Mouse (Mus musculus): ENCODE measurements around the gene Esrp2. TPM values are rescaled to one million over a fixed set of nuclear protein-coding genes. Genes with fewer than 3 reads are reported as not detected.

Gene Esrp2
- polyA plus RNA-seq, 1 experiment = 10.8 TPM

DNA sequence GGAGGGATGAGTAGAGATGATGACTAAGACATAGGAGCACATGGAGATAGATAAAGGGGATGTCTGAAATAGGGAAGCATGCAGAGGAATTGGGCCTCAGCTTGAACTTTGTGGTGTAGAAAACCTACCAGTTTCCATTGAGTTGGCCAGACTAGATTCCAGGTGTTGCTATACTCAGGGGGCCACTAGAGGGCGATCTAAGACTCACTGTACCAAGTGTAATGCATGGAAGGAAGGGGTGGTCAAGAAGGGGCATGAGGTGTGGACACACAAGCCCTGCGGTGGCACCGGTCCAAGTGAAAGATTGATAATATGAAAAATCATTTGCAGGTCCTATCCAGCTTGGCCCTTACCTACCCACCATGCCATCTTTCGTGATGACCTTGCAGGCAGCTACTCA, 28.7 kb upstream of the Esrp2 start:
- Histone ChIP-seq H3K9ac (ENCODE audit: low read depth, poor library complexity, severe bottlenecking) (no peak overlapping the region), H3K4me3 (ENCODE audit: low read depth, low read length) (no peak overlapping the region), H3K27me3 (ENCODE audit: control insufficient read depth, insufficient read depth, low read length, poor library complexity, severe bottlenecking) (0 out of 2 replicates have a peak, but pooled peaks cover 2% of the 10 kb centered on the region), H3K36me3 (ENCODE audit: control insufficient read depth, insufficient read depth, low read length, poor library complexity, severe bottlenecking) (peaks cover 14% of the 10 kb centered on the region; the same call in 1 of the 2 replicates), H3K27ac (ENCODE audit: insufficient read depth, low read length) (no peak overlapping the region), H3K9me3 (replicated peaks; ENCODE audit: control insufficient read depth, insufficient read depth, low read length, poor library complexity, severe bottlenecking) (no peaks in the 10 kb centered on the region), H3K4me1 (ENCODE audit: control insufficient read depth, insufficient read depth, low read length) (peaks cover 2% of the 10 kb centered on the region)
- TF ChIP-seq POLR2A (IDR thresholded peaks at IDR 0.05; ENCODE audit: insufficient read depth, low read length) = no peak
- TF ChIP-seq CTCF (IDR thresholded peaks at IDR 0.05; ENCODE audit: low read depth, low read length) = peak; percentile 77

DNA sequence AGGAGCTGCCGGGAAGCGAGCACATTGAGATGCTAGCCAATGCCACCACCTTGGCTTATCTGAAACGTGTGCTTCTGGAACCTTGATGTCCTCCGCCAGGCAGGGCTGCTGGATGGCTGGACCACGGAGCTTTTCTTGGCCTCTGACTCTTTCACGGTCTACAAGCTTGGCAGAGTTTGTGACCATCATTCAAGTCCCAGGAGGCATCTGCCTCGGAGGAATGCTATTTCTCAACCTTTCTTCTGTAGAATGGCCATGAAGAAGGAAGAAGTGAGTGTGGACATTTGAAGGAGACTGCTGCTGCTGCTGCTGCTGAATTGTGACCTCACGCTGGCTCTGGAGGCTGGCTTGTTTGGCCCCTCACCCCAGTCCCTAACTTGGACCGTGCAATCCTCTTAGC, 26.5 kb upstream of the Esrp2 start:
- H3K27ac ChIP-seq (ENCODE audit: insufficient read depth, low read length) = no peak overlapping the region
- H3K4me1 ChIP-seq (ENCODE audit: control insufficient read depth, insufficient read depth, low read length) = no peaks in the 10 kb centered on the region
- H3K4me3 ChIP-seq (ENCODE audit: low read depth, low read length) = no peak overlapping the region
- H3K36me3 ChIP-seq (ENCODE audit: control insufficient read depth, insufficient read depth, low read length, poor library complexity, severe bottlenecking) = peaks cover 14% of the 10 kb centered on the region; the same call in 1 of the 2 replicates
- H3K9ac ChIP-seq (ENCODE audit: low read depth, poor library complexity, severe bottlenecking) = no peak overlapping the region
- TF ChIP-seq POLR2A (IDR thresholded peaks at IDR 0.05; ENCODE audit: insufficient read depth, low read length) (no peak), EP300 (IDR thresholded peaks at IDR 0.05; ENCODE audit: insufficient read depth, low read depth, low read length) (no peak), CTCF (IDR thresholded peaks at IDR 0.05; ENCODE audit: low read depth, low read length) (no peak)
- no peaks in the 10 kb centered on the region for H3K9me3 ChIP-seq (replicated peaks; ENCODE audit: control insufficient read depth, insufficient read depth, low read length, poor library complexity, severe bottlenecking)
- no peaks in the 10 kb centered on the region for H3K27me3 ChIP-seq (ENCODE audit: control insufficient read depth, insufficient read depth, low read length, poor library complexity, severe bottlenecking)

DNA sequence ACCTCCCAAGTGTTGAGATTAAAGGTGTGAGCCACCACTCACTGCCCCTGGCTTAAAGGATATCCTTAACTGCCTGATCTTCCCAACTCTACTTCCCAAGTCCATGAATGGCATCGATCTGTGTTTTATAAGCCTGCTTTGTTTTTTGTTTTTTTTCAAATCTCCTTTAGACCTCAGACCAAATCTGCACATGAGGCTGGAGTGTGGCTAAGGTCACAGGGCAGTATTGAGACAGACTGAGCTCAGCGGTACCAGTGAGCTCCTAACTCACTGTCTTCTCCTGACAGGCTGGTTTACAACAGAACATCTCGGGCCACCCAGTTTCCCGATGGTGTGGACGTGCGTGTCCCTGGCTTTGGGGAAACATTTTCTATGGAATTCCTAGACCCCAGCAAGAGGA, 23.1 kb upstream of the Esrp2 start:
- TF ChIP-seq EP300 (IDR thresholded peaks at IDR 0.05; ENCODE audit: insufficient read depth, low read depth, low read length) (no peak), POLR2A (IDR thresholded peaks at IDR 0.05; ENCODE audit: insufficient read depth, low read length) (no peak), CTCF (IDR thresholded peaks at IDR 0.05; ENCODE audit: low read depth, low read length) (no peak)
- no peaks in the 10 kb centered on the region for H3K4me1 ChIP-seq (ENCODE audit: control insufficient read depth, insufficient read depth, low read length)
- H3K36me3 ChIP-seq (ENCODE audit: control insufficient read depth, insufficient read depth, low read length, poor library complexity, severe bottlenecking) = peaks cover 14% of the 10 kb centered on the region; the same call in 1 of the 2 replicates
- no peak overlapping the region for H3K27ac ChIP-seq (ENCODE audit: insufficient read depth, low read length)
- no peaks in the 10 kb centered on the region for H3K27me3 ChIP-seq (ENCODE audit: control insufficient read depth, insufficient read depth, low read length, poor library complexity, severe bottlenecking)
- no peak overlapping the region for H3K9ac ChIP-seq (ENCODE audit: low read depth, poor library complexity, severe bottlenecking)
- H3K9me3 ChIP-seq (replicated peaks; ENCODE audit: control insufficient read depth, insufficient read depth, low read length, poor library complexity, severe bottlenecking) = no peaks in the 10 kb centered on the region
- H3K4me3 ChIP-seq (ENCODE audit: low read depth, low read length) = no peak overlapping the region

DNA sequence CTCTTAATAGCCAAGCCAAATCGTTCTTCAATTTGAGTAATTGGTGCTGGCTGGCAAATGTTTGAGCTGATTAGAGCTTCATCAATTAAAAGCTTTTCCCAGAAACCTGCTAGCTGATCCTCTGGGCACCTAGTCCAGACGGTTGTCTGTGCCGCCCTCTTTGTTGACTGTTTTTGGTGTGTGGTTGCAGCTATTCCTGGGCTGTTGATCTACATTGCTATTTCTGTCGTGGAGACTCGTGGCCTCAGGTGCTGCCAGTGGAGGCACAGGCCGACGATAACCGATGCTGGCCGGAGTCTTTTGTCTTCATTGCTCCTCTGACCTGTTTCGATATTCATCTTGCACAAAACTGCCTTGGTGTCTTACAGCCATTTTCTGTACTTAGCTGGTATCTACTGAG, 21.6 kb upstream of the Esrp2 start:
- TF ChIP-seq EP300 (IDR thresholded peaks at IDR 0.05; ENCODE audit: insufficient read depth, low read depth, low read length) (no peak), POLR2A (IDR thresholded peaks at IDR 0.05; ENCODE audit: insufficient read depth, low read length) (no peak), CTCF (IDR thresholded peaks at IDR 0.05; ENCODE audit: low read depth, low read length) (no peak)
- Histone ChIP-seq H3K36me3 (ENCODE audit: control insufficient read depth, insufficient read depth, low read length, poor library complexity, severe bottlenecking) (peaks cover 5% of the 10 kb centered on the region; the same call in 1 of the 2 replicates), H3K27me3 (ENCODE audit: control insufficient read depth, insufficient read depth, low read length, poor library complexity, severe bottlenecking) (no peaks in the 10 kb centered on the region), H3K4me3 (ENCODE audit: low read depth, low read length) (no peak overlapping the region), H3K9me3 (replicated peaks; ENCODE audit: control insufficient read depth, insufficient read depth, low read length, poor library complexity, severe bottlenecking) (no peaks in the 10 kb centered on the region), H3K27ac (ENCODE audit: insufficient read depth, low read length) (no peak overlapping the region), H3K9ac (ENCODE audit: low read depth, poor library complexity, severe bottlenecking) (no peak overlapping the region), H3K4me1 (ENCODE audit: control insufficient read depth, insufficient read depth, low read length) (no peaks in the 10 kb centered on the region)

- H3K4me3 ChIP-seq (ENCODE audit: low read depth, low read length) = no peak overlapping the region
- H3K27me3 ChIP-seq (ENCODE audit: control insufficient read depth, insufficient read depth, low read length, poor library complexity, severe bottlenecking) = no peaks in the 10 kb centered on the region
- H3K4me1 ChIP-seq (ENCODE audit: control insufficient read depth, insufficient read depth, low read length) = no peaks in the 10 kb centered on the region
- H3K27ac ChIP-seq (ENCODE audit: insufficient read depth, low read length) = no peak overlapping the region
- no peak overlapping the region for H3K9ac ChIP-seq (ENCODE audit: low read depth, poor library complexity, severe bottlenecking)
- H3K9me3 ChIP-seq (replicated peaks; ENCODE audit: control insufficient read depth, insufficient read depth, low read length, poor library complexity, severe bottlenecking) = no peaks in the 10 kb centered on the region
- H3K36me3 ChIP-seq (ENCODE audit: control insufficient read depth, insufficient read depth, low read length, poor library complexity, severe bottlenecking) = no peaks in the 10 kb centered on the region; the same call in 1 of the 2 replicates
- TF ChIP-seq EP300 (IDR thresholded peaks at IDR 0.05; ENCODE audit: insufficient read depth, low read depth, low read length) (no peak), POLR2A (IDR thresholded peaks at IDR 0.05; ENCODE audit: insufficient read depth, low read length) (no peak), CTCF (IDR thresholded peaks at IDR 0.05; ENCODE audit: low read depth, low read length) (no peak)
Observed at GRCm38 (mm10) chr8:106157419-106157818, 20.6 kb upstream of the Esrp2 start.

DNA sequence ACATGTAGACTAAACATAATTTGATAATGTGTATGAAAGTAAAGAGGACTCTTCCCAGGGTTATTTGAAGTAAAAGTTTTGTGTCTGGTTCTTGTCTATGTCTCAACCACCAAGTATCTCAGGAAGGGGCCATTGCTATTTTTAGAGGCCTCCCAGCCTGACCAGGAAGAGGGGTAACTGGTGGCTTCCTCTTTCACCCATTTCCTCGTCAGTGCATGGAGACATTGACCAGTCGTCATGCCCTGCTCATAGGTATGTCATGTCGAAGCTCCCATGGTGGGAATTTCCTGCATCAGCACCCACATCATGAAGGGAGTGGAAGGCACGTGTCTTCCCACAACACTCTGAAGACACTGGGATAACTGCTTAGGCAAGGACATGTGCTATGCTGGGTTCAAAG, 16.1 kb upstream of the Esrp2 start:
- Histone ChIP-seq H3K36me3 (ENCODE audit: control insufficient read depth, insufficient read depth, low read length, poor library complexity, severe bottlenecking) (no peaks in the 10 kb centered on the region; the same call in 1 of the 2 replicates), H3K27me3 (ENCODE audit: control insufficient read depth, insufficient read depth, low read length, poor library complexity, severe bottlenecking) (no peaks in the 10 kb centered on the region), H3K9ac (ENCODE audit: low read depth, poor library complexity, severe bottlenecking) (no peak overlapping the region), H3K9me3 (replicated peaks; ENCODE audit: control insufficient read depth, insufficient read depth, low read length, poor library complexity, severe bottlenecking) (no peaks in the 10 kb centered on the region), H3K4me1 (ENCODE audit: control insufficient read depth, insufficient read depth, low read length) (no peaks in the 10 kb centered on the region), H3K4me3 (ENCODE audit: low read depth, low read length) (no peak overlapping the region), H3K27ac (ENCODE audit: insufficient read depth, low read length) (no peak overlapping the region)
- TF ChIP-seq POLR2A (IDR thresholded peaks at IDR 0.05; ENCODE audit: insufficient read depth, low read length) = no peak

All from ES-Bruce4 (cell line).